Mouse (Mus musculus) T-helper 1 cell (primary cell): ENCODE measurements around the gene Bcl2l1.

Source experiments
- in situ Hi-C: fragments of 300-600 bp; cut with MboI, MseI; formaldehyde crosslinking; loops from one replicate; pipeline ENCODE4 v1.15.1; 2025; ENCODE audit warnings: high pct_unique_total_duplicates

The Bcl2l1 gene

DNA sequence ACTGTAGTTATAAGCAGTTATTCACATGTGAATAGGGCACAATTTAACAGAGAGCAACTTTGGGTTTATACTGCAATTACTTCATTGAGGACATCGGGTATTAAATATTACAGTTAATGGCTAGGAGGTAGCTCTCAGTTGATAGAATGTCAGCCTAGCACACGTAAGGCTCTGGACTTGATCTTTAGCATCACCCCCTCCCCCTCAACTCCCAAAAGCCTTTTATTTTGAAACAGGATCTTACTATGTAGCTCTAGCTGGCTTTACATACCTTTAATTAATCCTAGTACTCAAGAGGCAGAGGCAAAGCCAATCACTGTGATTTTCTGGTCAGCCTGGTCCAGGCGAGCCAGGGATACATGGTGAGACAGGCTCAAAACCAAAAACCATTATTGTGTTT is 54.4 kb downstream of the Bcl2l1 start:
- in situ Hi-C loops: loop anchor here (25.0 kb wide), 1 partner anchor 790 kb away; the partner anchor contains the start of genes Fam110a and Slc52a3

DNA sequence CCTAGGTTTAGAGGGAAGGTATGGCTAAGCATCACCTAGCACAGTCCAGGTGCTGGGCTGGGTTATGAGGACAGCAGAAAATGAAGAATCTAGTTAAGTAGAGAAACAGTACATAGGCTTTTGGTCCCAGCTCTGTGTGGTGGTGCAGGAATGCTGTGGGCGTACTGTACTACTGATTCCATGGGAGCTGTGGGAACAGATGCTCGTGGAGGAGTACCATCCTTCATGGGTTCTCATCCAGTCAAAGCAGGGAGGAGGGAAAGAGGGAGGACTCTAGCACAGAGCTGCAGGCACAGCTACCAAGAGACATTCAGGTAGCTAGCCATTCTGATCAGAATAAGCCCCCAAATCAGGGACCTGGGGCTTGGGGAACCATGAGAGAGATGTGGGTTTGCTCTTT is 55.1 kb downstream of the Bcl2l1 start:
- in situ Hi-C loops: loop anchor here (25.0 kb wide), 1 partner anchor 789 kb away; the partner anchor contains the start of genes Fam110a and Slc52a3

DNA sequence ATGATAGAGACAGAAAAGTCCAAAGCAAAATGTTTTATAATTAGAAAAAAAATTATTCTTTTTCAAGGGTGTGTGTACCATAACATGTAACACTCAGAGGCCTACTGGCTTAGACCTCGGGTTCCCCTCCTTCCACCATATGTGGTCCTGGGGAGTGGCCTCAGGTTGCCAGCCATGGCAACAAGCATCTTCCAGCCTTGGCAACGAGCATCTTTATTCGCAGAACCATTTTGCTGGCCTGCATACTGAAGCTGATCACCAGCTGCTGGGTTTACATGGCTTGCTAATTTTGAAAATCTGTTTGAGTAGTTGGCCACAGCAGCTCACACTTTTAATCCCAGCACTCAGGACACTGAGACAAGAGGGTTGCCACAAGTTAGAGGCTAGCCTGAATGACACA is 55.5 kb downstream of the Bcl2l1 start:
- in situ Hi-C loops: loop anchor here (25.0 kb wide), 1 partner anchor 789 kb away; the partner anchor contains the start of genes Fam110a and Slc52a3

DNA sequence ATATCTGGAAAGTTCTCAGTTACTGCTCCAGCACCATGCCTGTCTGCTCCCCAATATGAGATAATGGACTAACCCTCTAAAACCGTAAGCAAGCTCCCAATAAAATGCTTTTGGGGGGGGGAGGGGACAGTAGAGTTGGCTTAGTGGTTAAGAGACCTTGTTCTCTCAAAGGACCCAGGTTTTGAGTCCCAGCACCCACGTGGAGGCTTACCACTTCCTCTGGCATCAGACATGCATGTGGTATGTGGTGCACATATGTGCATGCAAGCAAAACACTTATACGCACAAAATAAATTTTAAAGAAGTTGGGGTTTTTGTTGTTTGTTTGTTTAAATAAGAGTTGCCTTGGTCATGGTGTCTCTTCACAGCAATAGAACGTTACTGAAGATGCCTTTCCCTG is 56.2 kb downstream of the Bcl2l1 start:
- in situ Hi-C loops: loop anchor here (25.0 kb wide), 1 partner anchor 788 kb away; the partner anchor contains the start of genes Fam110a and Slc52a3

DNA sequence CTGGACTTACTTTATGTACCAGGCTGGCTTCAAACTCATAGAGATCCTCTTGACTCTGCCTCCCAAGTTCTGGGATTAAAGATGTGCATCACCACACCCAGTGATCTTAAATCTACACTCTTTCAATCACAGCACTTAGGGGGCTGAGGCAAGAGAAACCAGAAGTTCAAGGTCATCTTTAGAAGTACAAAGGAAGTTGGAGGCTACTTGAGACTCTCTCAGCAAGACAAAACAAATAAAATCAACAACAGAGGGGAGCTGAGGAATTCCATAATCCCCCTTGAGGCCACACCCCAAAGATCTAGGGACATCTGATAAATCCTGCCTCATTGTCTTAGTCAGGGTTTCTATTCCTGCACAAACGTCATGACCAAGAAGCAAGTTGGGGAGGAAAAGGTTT is 59.3 kb downstream of the Bcl2l1 start:
- in situ Hi-C loops: no loop called here

DNA sequence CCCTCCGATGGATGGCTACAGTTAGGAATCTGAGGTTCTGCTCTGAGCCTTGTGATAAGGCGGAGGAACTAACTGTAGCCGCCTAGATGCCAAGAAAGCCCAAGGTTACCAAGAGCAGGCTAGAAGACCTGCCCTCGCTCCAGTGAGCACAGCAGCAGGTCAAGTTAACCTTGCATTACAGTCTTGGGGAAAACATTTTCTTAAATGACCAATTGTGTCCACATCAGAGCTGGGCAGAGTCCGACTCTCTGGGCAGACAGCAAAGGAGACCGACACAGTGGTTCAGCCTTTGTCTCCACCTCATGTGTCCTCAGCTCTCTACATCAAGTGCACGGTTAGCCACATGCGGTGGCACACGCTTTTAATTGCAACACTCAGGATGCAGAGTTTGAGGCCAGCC is 60.0 kb downstream of the Bcl2l1 start:
- in situ Hi-C loops: no loop called here

DNA sequence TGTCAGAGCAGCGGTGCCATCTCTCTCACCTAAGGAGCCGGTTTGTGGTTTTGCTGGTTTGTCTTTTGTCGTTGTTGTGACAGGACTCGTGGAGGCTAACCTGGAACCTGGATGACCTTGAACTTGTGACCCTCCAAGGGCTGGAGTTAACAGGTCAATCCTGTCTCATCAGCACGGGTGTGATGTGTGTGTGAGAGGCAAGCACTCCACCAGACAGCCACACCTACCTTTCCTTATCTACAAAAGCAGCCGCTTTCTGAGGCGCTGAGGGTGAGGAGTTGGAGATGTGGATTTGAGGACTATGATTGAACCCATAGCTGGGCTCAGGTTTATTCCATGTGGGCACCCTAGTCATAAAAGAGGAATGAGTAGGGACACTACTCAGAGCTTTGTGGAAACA is 61.9 kb downstream of the Bcl2l1 start:
- in situ Hi-C loops: loop anchor here (5.0 kb wide), 2 partner anchors 63 to 77 kb away; partner anchors contain the start of gene Bcl2l1

DNA sequence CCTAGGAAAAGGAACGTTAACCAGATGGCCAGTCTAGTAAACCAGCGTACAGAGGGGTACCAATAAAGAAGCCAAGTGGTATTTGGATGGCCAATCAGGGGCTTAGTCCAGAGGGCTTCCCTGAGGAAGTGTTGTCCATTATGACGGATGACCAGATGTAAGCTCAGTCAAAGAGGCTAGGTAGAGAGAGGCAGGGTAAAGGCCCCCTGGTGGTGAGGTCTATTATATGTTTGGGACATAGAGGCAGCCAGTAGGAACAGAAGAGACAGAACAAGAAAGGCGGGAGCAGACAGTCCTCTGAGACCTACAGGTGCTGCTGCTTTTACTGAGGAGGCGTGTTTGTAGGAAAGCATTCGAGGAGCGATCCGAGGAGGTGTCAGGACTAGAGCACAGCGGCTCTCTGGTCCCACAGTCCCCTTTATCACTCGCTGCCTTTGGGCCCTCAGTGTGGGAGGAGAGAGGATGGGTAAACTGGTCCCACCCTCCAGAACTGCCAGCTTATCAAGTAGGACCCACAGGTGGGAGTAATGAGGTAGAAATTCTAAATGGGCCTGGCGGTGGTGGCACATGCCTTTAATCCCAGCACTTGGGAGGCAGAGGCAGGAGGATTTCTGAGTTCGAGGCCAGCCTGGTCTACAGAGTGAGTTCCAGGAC is 63.8 kb downstream of the Bcl2l1 start:
- in situ Hi-C loops: loop anchor here (5.0 kb wide), 2 partner anchors 65 to 75 kb away; partner anchors contain the start of gene Bcl2l1

DNA sequence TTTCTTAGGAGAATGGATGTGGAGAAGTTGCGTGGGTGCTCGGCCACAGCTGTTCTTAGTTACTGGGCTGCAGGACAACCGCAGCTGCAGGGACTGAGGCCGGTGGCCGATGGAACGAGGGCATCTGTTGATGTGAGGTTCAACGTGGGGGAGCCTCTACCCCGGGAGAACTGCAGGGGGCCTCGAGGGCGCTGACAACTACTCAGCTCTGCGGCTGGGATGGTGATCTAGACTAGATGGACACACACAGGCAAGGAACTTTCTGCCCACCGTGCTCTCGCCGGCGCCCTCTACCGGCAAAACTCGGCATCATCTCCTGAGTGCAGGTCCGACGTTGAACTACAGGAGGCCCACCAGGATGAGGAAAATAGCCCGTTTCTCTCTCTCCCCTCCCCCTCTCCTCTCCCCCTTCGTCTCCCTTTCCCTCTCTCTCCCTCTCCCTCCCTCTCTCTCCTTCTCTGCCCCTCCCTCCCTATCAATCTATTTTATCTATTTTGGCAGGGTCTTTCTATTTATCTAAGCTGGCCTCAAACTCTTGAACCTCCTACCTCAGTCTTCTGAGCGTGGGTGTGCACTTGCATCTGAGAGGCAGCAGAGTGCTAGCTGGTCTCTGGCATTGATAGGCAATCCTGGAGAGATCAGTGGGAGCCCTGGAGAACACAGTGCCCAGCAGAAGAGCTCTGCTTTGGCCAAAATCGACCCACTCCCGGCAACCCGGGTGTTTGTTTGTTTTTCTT is 65.0 kb downstream of the Bcl2l1 start:
- in situ Hi-C loops: loop anchor here (5.0 kb wide), 2 partner anchors 66 to 74 kb away; partner anchors contain the start of gene Bcl2l1

DNA sequence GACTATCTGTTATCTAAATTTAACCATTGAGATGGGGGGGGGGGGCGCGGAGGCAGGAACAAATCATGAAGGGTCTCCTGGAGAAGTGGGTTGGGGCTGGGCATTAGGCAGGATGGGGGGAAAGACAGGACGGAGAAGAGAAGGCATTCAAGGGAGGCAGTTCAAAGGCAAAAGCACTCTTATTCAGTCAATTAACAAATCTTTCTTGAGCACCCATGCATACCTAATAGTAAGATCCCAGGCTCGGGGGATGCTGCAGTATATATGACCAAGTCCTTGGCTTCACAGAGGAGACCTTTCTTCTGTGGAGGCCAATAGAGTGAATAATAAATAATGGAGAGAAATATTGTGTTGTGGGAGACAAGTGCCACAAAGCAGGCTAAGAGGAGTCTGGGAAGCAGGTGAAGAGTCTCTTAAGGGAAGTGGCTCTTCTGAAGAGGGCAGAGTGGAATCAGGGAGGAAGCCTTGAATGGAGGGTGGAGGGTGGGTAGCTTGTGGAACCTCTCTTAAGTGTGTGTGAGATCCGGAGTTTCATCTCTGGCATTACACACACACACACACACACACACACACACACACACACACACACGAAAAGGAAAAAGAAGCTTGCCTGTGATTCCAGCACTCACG is 66.4 kb downstream of the Bcl2l1 start:
- in situ Hi-C loops: loop anchor here (5.0 kb wide), 2 partner anchors 67 to 73 kb away; partner anchors contain the start of gene Bcl2l1

DNA sequence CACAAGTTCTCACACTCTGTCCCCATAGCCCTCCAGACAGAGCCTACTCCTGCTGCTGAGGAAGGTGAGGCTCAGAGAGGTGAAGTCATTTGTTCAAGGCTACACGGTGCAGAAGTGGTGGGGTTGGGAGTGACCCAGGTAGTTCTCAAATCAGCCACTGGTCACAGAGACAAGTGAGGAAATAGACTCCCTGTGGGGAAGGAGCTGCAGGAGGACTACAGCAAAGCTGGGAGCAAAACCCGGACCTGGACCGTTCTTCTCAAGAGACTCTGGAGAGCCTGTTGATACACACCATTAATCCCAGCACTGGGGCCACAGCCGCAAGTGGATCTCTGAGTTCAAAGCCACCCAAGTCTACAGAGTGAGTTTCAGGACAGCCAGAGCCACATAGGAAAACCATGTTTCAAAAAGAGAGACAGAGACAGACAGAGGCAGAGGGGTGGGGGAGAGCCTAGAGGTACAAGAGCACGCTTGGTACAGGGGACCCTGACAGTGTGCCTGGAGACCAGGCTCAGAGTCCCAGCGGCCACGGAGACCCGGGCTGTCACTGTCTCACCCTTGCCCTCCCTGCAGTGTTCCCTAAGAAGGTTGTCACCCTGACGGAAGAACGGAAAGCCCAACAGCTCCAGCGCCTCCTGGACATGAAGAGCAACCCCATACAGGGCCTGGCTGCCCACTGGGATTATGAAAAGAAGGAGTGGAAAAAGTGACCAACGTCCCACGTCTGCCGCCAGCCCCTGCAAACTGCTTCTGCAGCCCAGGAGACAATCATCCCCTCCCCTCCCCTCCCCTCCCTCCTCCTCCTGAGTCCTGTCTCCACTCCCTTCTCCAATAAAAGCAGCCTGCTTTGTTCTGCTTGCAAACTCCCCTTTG is 67.1 kb downstream of the Bcl2l1 start:
- in situ Hi-C loops: loop anchor here (5.0 kb wide), 2 partner anchors 68 to 72 kb away; partner anchors contain the start of gene Bcl2l1

DNA sequence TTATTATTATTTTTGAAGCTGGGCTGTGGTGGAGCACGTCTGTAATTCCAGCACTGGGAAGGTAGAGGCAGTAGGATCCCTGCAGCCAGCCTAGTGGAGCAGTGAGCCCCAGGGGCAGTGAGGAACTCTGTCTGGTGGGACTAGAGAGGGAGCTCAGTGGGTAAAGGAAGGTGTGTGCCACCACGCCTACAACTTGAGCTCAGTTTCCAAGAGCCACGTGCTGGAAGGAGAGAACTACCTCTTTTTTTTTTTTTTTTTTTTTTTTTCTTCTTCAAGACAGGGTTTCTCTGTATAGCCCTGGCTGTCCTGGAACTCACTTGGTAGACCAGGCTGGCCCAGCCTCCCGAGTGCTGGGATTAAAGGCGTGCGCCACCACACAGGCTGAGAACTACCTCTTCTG is 68.2 kb downstream of the Bcl2l1 start:
- in situ Hi-C loops: no loop called here

DNA sequence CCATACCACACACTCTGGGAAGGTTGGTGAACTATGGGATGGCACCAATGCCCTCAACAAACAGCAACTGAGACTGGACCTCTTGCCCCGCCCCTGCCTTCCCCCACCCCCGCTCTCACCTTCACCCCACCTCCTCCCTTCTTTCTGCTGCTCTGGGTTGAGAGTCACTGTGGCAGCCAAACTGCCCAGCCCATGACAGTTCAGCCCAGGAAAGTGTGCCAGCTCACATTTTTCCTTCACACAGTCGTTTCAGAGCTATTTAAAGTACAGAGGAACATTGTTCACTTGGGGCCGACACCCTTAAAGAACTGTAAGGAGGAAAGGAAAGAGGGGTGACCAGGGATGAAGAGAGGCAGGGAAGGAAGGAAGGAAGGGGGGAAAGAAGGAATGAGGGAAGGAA is 73.2 kb downstream of the Bcl2l1 start:
- in situ Hi-C loops: no loop called here

DNA sequence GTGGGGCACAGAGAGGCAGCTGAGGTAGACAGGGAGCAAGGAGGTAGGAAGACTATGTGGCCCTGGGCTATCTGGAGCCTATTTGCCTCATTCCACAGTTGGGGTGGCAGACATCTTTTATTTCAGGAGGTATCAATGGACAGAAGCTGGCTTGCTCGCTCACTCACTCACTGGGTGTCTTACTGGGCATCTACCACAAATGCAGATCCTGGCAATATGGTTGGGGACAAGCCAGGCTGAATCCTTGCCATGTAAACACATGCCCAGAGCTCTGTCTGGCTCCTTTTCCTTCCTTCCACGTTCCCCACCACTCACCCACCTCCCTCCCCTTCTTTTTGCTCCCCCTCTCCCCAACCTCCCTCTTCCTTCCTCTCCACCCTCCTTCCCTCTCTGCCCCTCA is 74.0 kb downstream of the Bcl2l1 start:
- in situ Hi-C loops: no loop called here

DNA sequence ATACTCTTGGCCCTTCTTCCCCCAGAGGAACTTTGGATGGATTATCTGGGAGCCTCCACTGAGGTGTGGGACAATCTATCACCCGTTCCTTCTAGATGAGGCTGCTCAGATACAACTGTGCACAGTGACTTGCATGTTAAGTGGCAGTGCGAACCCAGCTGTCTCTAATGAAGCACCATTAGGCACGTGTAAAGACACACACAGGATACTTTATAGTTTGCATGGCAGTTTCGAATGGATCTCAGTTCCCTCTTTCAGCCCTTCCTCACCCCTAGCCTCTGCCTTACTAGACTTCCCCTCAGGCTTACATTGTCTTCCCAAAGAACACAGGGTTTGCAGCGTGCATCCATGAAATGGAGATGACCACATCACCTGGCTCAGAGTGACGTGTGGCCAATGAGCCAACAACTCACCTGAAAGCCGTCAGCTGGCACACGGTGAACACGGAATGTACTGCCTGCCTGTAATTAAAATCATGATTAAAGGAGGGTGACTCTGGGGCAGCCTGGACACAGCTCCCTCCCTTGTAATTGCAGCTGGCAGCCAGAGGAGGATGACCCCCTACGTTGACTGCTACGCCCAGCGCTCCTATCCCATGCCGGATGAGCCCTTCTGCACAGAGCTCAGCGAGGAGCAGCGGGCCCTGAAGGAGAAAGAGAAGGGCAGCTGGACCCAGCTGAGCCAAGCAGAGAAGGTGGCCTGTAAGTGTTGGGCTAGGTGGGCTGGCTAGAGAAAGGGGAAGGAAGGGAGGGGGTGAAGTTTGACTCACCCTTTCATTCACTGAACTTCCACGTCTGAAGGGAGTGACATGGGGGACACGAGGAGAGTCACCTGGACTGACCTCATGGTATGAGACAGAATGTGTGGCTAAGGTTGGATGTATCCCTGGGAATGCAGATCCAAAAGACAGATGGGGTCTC is 74.8 kb downstream of the Bcl2l1 start:
- in situ Hi-C loops: no loop called here

DNA sequence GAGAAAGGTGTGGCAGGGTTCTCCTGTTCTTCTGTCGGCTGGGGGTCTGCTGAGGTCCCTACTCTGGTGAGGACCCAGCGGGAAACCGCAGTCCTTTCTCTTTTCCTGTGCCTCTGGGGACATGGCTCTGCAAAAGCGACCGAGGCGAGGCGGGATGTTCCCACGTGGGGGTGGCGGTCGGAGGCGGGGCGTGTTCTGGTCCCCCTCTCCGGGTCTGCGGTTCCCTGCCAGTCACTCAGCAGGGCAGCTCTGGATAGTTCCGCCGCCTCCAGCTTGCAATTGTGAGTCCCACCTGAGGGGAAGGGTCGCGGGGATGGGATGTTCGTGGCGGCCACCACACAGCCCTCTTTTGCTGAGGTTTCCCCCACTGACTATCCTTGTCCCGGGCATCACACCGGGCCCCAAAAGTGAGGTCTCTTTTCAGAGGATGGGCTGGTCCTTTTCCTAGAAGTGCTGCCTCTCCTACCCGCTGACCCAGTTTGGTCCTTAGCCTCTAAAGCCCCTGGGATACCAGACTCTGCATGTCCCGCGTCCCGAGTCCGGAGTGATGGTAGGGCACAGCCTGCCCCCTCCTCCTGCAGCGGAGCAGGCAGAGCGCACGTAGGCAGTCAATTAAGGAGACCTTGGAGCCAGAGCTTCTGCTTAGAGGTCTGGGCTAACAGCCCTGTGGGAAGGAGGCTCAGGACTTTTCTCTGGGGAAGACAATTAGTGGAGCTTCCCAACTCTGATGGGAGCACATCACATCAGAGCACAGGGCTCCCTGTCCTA is 77.4 kb downstream of the Bcl2l1 start, which contains the start of gene Cox4i2:
TSS of gene Cox4i2 (plus strand) at position 230 of the 768 bp plus-strand sequence.
- in situ Hi-C loops: no loop called here

DNA sequence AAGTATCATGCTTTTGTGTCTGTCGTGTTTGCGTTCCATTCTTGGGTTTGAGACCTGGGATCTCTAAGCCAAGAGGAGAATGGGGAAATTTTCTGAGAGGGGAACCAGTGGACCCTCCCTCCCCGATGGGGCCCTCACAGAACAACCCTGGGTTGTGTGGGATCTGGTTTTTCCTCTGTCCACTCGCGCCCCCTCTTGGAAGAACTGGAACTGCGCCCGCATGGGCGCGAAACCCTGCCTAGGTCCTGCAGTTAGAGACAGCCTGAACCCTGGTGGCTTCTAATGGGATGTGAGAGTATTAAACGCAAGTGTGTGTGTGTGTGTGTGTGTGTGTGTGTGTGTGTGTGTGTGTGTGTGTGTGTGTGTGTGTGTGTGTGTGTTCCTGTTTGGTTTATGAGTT is 89.1 kb downstream of the Bcl2l1 start:
- in situ Hi-C loops: no loop called here

DNA sequence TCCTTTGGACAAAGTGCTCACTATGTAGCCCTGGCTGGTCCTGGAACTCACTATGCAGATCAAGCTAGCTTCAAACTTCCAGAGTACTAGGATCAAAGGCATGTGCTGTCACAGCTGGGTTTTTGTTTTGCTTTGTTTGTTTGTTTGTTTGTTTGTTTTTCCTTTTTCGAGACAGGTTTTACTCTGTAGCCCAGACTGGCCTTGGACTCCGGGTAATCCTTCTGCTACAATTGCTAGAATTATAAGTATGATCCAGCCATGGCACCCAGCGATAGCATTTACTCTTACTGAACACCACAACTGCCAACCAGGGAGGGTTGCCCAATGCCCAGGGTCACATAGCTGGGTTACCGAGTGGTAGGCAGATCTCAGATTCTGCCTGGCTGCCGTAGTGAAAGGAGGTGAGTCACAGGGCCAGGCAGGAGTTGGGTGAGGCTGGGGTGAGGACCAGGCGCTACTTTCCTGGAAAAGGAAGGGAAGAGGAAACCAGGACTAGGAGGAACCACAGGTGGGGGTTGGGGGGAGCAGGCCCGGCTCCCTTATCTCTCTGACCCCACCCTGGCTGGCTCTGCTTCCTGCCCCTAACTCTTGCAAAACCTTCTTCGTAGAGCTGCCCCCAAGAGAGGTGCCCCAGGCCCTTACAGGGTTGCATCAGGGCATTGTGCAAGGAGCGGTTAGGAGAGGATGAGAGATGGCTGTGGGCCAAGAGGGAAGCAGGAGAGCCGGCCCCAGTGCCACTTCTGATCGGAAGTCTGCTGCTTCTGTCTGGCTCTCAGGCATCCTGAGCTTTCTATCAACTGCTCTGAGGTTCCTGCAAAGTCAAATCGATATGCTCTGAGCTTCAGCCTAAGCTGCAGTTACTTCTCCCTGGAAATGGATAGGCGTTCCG is 90.1 kb downstream of the Bcl2l1 start:
- in situ Hi-C loops: no loop called here
